Mouse (Mus musculus) CH12.LX (cell line): ENCODE measurements around the gene Abhd14a.

Source experiments
- E2F4 ChIP-seq: IDR thresholded peaks from 2 replicates; pipeline ENCODE4 v1.6.1; 2011; ENCODE audit warnings: low read depth, low read length, improper control_type of control experiment; ENCODE audit not compliant: insufficient replicate concordance
- ELF1 ChIP-seq: IDR thresholded peaks from 2 replicates; pipeline ENCODE4 v1.6.1; 2014; ENCODE audit warnings: low read depth, mild to moderate bottlenecking, inconsistent platforms, low read length, improper control_type of control experiment
- KAT2A ChIP-seq: IDR thresholded peaks from 2 replicates; pipeline ENCODE4 v1.6.1; 2012; ENCODE audit warnings: low read length, improper control_type of control experiment, inconsistent platforms; ENCODE audit not compliant: insufficient replicate concordance
- POLR2A ChIP-seq: IDR thresholded peaks from 2 replicates; pipeline ENCODE4 v1.6.1; 2011; ENCODE audit warnings: low read depth, mild to moderate bottlenecking, improper control_type of control experiment, low read length
- POLR2AphosphoS2 ChIP-seq: IDR thresholded peaks from 2 replicates; pipeline ENCODE4 v1.6.1; 2011; ENCODE audit warnings: low read depth, low read length, improper control_type of control experiment
- TCF12 ChIP-seq: IDR thresholded peaks from 2 replicates; pipeline ENCODE4 v1.6.1; 2014; ENCODE audit warnings: low read depth, mild to moderate bottlenecking, inconsistent platforms, low read length, improper control_type of control experiment
- USF1 ChIP-seq: IDR thresholded peaks from 2 replicates; pipeline ENCODE4 v1.6.1; 2014; ENCODE audit warnings: low read depth, mild to moderate bottlenecking, inconsistent platforms, low read length, improper control_type of control experiment

DNA sequence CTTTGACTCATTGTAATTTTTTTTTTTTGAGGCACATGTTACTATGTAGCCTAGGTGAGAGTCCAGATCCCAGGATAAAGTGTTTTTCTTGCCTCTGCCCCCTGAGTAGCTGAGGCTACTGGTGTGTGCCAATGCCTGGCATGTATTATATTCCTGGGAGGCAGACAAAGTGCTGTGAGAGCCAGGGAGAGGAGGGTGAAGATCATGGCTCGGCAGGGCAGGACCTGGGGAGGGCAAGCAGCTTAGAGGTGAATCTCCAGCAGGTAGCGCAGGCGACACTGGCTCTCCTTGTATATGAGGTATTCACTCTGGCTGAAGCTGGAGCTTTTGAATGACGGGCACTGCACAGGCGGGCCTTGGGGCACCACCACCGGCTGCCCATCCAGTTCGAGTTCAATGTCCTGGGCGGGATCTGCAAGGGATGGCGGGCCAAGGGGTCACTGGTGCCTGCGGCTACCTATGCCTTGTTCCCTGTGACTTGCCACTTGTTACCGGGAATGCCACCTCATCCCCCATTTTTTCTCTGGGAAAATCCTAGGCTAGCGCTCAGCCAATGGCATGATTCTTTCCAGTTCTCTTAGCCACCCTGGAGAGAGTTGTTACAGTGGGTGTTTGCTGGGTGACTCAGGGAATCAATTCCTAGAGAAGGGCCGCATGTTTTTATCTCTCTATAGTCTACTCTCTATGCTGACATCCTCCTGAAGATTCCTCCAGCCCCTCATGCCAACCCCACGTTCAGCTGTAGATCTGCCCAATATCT is 23.7 kb upstream of the Abhd14a start:
- TF ChIP-seq POLR2A: no peak
- no peak for TF ChIP-seq ELF1
- no peak for TF ChIP-seq KAT2A
- no peak for TF ChIP-seq E2F4
- no peak for TF ChIP-seq POLR2AphosphoS2
- no peak for TF ChIP-seq USF1
- TF ChIP-seq TCF12: no peak
